Mouse (Mus musculus) left cerebral cortex, adult 9 months (tissue): Measurements from ENCODE around the gene Cfap77.

Experiments
- DNase-seq, 2 experiments: peaks; one replicate each; pipeline ENCODE4 v3.0.0; 2022; ENCODE audit warnings: low spot score in 2 of 2

Cfap77 gene

GRCm38 (mm10) chr2:28907691-28908388 is 147.0 kb downstream of the Cfap77 start:
- DNase-seq = no peak

- no peak for DNase-seq
Measured at GRCm38 (mm10) chr2:28905561-28905960, 149.3 kb downstream of the Cfap77 start.

GRCm38 (mm10) chr2:28904786-28905185 is 150.1 kb downstream of the Cfap77 start:
- DNase-seq = no peak

GRCm38 (mm10) chr2:28903871-28904270 is 151.0 kb downstream of the Cfap77 start:
- no peak for DNase-seq

- no peak for DNase-seq
Measured at GRCm38 (mm10) chr2:28902291-28902690, 152.6 kb downstream of the Cfap77 start.

GRCm38 (mm10) chr2:28897340-28897899 is 157.4 kb downstream of the Cfap77 start:
- no peak for DNase-seq

GRCm38 (mm10) chr2:28895876-28896275 is 159.0 kb downstream of the Cfap77 start:
- no peak for DNase-seq

GRCm38 (mm10) chr2:28893526-28893925 is 161.3 kb downstream of the Cfap77 start:
- no peak for DNase-seq

- DNase-seq = no peak
Measured at GRCm38 (mm10) chr2:28892796-28893195, 162.1 kb downstream of the Cfap77 start.

GRCm38 (mm10) chr2:28884914-28885313 is 170.0 kb downstream of the Cfap77 start:
- no peak for DNase-seq

GRCm38 (mm10) chr2:28882826-28883485 is 171.9 kb downstream of the Cfap77 start:
- no peak for DNase-seq

- DNase-seq = no peak
Measured at GRCm38 (mm10) chr2:28882047-28882446, 172.8 kb downstream of the Cfap77 start.

GRCm38 (mm10) chr2:28881275-28881674 is 173.6 kb downstream of the Cfap77 start:
- no peak for DNase-seq
